Mouse (Mus musculus) inflammation-experienced regulatory T-cells, adult 6 months (primary cell): ENCODE data around the gene 4930453N24Rik. TPM values are rescaled to one million over a fixed set of nuclear protein-coding genes. Genes with fewer than 3 reads are reported as not detected.

Experiments
- ATAC-seq: one replicate; pipeline ENCODE4 v1.8.0; 2017
- polyA plus RNA-seq, 3 experiments: library from polyadenylated mRNA; unstranded; fragments of 100-300 nt; shearing (Covaris generic); gene quantifications; one replicate each; pipeline ENCODE4 v1.2.1; 2017

4930453N24Rik gene
- polyA plus RNA-seq, 3 experiments from 2014 or later: 14.2 to 26.6 (median 19.4) TPM

DNA sequence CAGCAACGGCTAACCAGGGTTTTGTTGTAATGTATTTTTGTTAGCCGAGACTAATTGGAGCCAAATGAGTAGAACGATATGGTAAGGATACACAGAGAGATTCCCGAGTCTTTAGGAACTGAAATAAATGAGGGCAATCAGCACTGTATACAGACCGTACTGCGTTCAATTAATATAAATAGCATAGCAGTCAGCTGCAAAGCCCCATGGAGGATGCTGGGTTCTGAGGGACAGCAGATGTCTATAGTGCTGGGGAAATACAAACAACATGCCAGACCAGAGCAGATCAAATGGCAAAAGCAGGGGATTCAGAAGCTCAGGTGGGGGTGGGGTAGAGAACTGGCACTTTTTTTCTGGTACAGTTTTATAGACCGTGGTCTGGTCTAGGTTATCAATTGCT lies 51.9 kb downstream of the 4930453N24Rik start:
- ATAC-seq: no peak

DNA sequence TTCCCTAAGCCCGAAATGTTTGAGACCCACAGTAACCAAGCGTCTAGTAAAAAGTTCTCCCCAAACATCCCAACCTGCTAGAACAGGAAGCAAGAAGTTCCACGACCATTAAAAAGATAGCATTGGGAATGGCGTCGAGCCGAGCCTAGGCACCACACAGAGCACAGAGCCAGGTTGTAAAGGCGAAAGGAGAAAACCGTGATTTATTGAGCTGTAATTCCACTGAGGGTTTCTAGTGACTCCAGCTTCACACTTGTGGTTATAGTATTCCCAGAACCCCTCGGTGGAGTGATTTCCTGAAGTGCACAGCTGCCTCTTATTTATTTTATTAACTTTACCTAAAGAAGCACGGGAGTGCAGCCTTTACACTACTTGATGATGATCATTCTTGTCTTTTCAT lies 53.1 kb downstream of the 4930453N24Rik start:
- no peak for ATAC-seq

DNA sequence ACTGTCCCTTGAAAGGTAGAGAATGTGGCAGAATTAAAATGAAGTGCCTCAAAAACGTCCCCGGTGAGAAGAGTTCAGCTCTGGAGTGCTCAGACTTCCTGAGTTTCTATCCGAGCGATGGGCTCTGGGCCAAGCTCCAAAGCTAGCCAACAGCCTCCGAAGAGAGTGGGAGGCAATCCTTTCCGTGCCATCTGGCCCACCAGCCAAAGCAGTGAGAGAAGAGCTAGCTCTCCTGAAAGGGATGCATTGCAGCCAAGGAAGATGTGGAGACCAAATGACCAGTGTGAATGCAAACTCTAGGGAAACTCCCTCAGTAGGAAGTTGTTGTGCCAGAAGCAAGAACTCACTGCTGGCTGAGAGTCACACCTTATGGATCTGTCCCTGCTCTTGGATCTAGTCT lies 59.1 kb downstream of the 4930453N24Rik start:
- no peak for ATAC-seq

Other genes starting within 250 kb of the 4930453N24Rik start
- gene Csnka2ip, start 168.8 kb downstream of the 4930453N24Rik start, polyA plus RNA-seq: not detected
- 10 to 100 TPM in 1 of 3 experiments, 1 to 10 TPM in 2; 9.0 to 10.3 (median 9.5) TPM for gene Zfp654, start 80.5 kb upstream of the 4930453N24Rik start, polyA plus RNA-seq
- gene Cggbp1, start 80.8 kb upstream of the 4930453N24Rik start, polyA plus RNA-seq: 10 to 100 TPM; 33.5 to 79.9 (median 39.7) TPM